Mouse (Mus musculus) ZHBTc4 (cell line): Measurements from ENCODE around the gene Vangl2.

ENCODE experiments used
- DNase-seq: peaks from one replicate; pipeline ENCODE4 v3.0.0-alpha.2; 2011; ENCODE audit warnings: low read depth, low spot score

Gene Vangl2

DNA sequence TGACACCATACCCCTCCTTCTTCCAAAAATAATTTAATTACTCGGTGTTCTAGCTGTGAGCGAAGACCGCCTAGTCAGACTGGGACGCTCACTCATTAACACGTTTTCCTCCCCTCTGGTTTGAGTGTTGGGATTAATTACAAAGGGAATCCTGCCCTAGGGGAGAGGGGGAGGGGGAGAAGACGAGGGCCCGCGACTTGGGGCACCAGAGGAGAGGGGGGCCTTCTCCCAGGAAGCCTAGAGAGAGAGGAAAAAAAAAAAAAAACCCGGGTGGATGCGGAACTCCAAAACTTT lies 488 bp downstream of the Vangl2 start:
- DNase-seq = no peak

DNA sequence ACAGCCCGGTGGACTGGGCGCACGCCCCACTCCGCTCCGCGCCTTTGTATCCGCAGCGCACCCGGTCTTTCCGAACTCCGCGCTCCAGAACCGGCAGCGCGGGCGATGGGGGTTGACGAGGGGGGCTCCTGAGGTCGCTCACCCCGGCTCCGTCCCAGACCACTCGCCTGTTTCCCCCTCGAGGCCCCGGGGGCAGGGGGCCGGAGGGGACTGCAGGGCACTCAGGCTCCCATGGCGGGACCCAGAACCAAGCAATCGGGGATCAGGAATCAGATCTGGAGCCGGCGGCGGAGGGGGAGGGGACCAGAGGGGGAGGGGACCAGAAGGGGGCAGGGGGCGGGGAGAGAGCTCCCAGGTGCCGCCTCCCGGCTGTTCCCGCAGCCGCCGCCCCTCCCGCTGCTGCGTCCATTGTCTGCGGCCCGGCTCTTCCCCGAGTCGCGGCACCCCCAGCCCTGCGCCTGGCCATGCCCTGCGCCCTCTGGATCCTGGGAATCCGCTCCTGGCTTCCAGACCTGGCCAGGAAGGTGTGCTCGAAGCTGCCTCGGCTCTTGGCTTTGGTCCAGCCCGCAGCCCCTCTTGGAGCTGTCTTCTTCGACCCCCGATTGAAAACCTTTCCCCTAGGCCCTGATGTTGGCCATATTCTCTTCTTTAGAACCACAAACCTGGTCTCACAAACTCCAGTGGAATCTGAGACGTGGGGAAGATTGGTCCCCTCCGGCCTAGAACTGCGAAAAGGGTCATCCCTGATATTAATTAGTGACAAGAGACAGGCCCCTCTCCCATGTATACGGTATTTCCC lies 1.0 kb downstream of the Vangl2 start:
- peak; percentile 93 for DNase-seq

DNA sequence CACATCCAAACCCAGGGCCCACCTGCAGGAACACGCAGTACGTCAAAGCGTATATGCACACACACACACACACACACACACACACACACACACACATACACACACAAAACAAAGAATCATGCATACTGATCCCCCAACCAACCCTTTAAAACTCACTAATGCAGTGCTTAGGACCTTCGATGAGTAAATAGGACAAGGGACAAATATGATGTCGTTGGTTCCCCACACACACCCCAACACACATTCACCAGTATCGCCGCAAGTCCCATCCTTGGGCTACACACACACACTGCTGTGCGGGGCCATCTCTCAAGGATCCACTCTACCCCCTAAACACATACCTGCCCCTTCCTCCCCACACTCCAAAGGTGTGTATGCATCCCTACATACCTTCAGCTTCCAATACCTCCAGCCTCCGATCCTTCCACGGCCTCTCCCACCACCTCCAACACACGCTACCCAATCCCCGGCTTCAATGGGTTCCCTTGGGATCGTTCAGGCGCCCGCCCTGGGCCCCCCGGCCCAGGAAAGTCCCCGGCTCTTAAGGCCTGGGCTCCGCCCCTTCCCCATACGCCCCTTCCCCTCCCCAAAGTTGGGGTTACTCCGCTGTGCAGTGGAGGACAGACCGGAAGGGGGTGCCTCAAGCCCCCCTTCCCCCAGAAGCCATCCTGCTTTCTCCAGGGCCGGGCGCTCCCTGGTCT lies 1.9 kb downstream of the Vangl2 start:
- peak; percentile 58 for DNase-seq

DNA sequence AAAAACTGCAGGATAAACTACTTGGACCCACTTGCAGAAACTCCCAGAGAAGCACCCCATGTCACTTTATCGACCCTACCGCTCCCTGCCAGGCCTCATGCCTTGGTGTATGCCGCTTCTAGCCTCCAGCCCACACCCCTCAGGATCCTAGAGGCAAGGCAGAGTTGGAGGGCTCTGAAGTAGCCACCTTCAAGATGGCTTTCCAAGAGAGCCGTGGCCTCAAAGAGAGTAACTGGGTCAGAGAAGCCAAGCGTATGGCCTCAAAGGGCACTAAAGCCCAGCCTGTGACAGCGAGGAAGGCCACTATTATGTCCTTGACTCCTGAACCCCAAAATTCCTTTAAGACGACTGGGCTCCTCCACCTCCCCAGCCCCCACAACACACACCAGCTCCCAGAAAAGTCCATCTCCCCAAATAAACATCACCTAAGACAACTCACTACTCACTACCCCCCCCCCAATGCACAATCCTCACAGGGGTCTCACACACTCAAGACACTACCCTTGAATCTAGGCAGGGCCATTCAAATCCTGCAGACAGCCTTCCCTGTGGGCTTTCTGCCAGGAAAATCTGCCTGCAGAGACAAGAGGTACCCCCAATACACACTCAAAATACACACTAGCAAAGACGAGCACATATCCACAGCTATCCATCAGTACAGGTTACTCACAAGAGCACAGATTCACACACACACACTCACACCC lies 2.9 kb downstream of the Vangl2 start:
- DNase-seq = no peak

DNA sequence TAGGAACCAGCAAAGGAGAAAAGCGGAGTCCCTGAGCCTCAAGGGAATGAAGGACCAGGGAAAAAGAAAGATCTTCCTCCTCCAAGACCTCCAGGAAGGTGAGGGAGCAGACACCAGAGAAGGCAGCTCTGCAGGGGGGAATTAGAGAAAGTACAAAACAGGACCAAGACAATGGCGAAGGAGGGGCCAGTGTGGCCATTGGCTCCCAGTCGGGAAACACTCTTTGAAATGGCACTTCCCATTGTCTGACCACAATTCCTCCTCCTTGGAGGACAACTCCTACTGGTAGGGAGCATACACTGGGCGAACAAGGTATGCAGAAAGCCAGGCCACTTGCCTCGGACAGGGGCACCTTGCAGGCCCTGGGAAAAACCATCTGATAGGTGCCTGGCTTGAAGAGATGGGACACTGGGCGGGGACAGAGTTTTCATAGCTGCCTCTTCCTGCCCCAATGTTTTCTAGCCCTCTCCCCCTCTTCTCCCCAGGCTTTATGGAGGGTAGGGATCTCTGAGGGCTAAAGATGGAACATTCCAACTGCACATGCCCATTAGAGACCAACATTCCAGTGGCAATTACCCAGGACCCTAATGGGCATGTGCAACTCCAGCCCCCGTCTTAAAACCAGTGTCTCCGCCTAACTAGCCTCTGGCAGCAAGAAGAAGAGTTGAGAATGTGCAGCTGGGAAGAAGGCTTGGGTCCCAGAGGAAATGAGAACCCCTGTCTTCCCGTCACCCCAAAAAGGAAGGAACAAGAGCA lies 3.9 kb downstream of the Vangl2 start:
- DNase-seq = peak; percentile 90

DNA sequence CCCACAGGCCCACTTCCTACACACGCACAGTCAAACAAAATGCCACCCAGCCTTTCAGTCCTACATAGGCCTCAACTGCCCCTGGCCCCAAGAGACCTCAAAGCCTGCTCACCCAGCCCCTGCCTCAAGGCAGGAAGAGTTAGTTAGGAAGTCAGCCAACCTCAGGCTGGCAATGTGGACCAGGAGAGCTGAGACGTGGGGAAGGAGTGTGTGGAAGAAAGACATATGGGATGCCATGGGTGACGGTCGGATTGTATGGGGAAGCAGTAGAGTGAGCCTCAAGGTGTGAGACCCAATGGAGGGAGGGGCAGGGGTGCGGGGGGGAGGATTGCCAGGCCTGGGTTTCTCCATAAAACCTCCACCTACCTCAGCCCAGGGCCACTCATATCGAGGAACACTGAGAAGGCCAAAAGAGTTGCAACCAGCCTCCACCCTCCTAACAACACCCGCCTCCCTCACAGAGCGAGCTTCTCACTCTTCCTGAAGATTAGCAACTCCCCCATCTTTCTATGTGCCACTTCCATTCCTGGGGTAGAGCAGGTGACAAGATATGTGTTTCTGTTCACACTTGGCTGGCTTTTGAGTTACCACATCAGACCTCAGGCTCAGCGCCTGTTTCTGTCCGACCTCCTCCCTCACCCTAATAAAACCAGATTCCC lies 8.3 kb downstream of the Vangl2 start:
- DNase-seq = no peak

DNA sequence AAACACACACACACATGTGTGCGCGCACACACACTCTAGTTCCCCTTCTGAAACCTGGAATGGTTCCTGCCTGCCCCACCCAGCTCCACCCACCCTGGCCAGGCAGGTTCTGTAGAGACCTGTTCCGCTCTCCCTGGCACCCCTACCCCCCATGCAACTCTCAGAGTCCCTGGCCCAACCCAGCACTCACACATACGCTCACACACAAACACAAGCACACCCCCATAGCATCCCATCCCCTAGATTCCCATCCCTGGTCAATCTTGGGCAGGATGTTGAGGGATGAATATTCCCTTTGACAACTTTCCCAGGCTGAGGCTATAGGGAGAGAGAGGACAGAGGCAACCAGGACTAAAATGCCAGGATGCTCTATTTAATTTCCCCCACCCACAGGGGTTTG lies 8.9 kb downstream of the Vangl2 start:
- no peak for DNase-seq

DNA sequence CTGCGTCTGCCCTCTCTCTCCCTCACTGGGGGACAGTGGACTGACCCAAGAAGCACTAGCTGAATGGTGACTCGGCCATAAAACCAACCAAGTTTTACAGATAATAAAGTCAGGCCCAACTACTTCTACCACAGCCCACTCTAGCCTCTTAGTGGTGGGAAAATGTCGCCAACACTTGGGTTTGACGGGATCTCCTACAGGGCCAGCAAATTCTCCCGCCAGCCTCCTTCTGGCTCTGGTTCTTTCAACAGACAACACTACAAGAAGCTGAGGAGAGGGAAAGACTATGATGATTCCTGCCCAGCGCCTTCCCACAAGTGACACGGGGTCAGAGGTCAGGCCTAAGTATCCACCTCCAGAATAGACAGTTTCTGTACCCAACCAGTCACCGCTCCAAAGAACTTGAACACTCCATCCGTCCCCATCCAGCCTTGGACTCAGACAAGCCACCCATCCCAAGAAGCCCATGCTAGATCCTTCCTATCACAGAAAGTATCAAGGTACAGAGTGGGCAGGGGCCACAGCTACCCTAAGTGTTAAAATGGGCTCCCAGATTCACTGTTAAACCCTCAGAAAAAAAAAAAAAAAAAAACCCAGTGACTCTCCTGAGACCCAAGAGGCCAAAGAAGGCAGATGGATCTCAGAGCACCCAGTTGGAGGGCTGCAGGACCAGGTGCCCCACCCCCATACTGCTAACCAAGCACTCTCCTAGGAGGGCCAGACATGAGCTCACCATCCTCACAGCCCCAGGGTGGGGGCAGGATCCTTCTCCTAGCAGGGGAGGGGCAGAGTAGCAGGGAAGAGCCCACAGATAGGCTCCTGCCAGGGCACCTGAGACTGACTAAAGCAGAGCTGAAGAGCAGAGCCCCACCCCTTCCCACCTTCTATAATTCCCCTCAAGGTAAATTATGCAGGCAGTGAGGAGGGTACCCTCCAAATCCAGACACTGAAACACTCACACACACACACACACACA lies 9.6 kb downstream of the Vangl2 start:
- DNase-seq = no peak

DNA sequence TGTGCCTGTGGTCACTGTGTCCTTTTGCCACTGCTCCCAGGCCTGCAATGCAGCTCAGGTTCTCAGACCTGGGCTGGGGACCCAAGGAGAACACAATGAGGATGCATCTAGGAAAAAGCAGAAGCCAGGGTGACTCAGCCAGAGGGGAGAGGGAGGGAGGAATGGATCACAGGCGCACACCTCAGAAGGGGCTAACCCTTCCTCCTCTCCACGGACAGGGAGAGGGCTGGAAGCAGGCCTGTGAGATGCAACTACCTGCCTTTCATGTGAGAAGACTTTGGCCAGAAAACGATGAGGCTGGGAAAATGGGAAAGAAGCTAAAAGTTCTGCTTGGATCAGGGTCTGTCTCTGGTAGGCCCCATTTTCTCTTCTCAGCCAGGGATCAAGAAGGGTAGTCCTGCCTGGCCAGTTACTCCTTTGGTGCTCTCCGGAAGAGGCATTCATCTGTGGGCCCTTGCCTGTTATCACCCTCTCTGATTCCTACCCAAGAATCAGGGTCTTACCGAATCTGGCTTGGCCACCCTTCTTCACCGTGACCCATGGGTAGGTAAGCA lies 10.7 kb downstream of the Vangl2 start:
- DNase-seq = no peak

DNA sequence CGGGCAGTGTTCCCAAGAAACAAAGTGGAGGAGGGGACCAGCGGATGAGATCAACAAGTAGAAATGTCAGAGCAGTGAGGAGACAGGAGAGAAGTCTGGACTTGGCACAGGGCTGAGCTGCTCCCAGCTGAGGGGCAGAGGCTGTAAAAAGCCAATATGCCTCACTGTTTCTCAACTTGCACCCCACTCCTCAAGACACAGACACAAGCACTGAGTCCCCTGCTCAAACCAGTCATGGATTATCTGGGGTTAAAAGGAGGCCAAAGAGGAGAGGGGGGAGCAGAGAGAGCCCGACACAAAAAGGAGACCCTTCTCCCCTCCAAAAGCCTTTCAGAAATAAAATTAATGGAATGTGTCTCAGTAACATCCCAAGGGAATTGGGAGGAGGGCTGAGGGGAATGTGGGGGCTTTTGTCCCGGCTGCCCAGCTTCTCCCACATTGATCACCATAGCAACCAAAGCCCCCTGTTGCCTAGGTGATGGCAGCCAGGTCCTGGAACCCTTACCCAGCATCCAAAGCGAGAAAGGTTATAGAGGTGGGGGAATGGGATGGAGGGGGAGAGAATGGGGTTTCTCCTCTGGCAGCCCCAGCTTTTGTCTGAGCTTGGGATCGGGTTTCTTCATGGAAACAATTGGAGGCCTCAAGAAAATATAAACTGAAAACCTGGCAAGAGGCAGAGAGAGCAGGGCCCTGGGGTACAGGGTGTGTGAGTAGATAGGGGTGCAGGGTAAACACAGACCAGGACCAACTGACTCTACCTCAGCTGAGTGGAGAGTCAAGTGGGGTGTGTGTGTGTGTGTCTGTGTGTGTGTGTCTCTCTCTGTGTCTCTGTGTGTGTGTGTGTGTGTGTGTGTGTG lies 11.4 kb downstream of the Vangl2 start:
- no peak for DNase-seq

DNA sequence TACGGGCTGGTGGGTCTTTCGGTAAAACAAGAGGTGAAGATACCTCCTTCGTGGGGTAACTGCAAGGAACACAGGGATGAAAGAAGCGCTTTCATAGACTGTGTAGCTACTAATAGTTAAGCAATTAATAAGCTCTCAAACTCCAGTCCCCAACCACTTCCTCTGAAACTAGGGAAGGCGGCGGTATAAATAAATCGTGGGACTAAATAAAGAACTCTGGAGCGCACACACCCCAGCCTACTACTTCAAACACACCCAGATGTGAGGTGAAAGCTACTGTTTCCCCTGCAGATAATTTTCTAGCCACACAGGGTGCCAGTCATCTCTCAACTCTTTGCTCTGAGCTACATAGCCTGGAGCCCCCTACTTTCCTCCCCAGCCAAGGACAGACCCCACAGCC lies 12.2 kb downstream of the Vangl2 start:
- no peak for DNase-seq

DNA sequence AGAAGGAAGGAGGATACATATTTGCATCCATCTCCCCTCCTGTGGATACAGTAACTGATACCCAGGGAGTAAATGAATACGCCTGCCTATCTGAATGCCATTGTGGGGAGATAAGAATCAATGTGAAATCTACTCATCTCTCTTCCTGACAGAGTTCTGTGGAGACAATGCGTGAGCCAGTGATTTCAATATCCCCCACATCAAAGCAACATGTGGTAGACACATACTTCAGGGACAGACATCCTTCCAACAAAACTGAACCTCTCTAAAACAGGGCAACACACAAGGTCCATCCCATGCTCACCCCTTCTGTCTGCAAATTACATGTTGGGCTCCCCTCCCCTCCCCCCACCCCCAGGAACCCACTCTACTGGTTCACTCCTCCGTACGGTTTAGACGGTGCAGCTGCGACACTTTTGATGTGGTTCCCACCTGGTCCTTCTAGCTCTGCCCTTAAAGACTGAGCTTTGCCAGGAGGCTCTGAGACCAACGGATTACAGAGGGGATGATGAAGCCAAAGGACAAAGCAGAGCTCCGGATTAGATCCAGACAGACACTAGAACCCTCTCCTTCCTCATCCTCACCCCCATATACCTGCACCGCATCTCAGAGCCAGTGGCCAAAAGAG lies 12.8 kb downstream of the Vangl2 start:
- no peak for DNase-seq

DNA sequence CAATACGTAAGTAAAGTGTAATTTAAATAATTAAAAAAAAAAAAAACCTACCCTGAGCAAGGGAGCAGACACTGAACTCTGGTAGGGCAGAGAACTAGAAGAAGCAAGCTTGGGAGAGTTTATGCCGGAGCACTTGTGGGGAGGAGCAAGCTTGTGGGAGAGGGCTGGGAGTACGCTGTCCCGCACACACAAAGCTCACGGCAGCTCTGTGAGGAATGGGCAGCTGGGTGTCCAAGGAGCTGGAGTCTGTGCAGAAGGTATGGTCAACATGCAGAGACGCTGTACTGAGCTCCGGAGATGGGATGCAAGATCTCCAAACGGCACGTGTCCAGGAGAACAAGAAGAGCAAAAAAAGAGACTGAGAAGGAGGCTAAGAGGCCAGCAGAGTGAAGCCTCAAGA lies 13.5 kb downstream of the Vangl2 start:
- DNase-seq = no peak

DNA sequence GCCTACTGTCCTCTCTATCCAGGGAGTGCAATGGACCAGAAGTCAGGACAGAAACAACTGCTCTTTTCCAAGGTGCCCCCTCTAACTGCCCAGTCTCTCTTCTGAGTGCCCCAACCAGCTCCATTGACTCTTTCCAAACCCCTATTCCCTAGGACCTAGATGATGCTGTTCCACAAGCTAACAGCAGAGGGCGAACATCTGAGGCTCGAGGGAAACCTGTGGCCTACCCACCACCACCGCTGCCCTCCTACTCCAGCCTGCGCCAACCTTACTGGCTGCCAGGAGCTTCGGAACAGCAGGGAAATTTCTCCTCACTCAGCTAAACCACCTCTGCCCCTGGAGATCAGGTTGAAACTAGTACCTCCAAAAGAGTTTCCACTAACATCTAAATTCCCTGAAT lies 16.2 kb downstream of the Vangl2 start:
- DNase-seq = peak; percentile 84

DNA sequence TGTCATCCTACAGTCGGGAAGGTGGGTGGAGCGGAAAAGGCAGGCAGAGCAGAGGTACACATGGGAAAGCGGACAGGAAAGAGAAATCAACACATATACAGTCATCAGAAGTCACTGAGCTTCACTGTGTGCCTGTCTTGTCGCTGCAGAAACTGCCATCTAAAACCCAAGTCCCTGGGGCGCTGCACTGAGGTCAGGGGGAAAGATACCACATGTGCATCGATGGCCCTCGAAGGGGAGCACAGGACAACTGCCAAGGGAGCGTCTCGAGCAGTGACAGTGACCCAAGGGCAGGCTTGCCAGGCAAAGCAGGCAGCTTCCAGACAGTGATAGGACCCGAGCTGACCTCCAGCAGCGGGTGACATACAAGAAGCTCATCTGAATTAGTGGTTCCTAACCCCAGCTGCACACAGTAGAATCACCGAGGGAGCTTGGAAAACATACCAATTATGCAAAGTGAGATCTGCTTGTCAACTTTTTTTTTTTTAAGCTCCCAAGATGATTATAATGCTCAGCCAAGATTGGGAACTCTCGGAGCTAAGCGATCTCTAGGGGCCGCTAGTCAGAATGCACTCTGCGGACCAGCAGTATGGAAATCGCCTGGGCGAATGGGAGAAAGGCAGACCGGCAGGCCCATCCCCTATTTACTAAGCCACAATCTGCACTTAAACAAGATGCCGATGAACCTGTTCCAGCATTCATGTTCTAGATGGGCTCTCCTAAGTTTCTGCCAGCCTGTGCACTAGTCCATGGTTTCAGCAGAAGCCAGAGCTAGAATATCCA lies 18.0 kb downstream of the Vangl2 start:
- DNase-seq = peak; percentile 46

DNA sequence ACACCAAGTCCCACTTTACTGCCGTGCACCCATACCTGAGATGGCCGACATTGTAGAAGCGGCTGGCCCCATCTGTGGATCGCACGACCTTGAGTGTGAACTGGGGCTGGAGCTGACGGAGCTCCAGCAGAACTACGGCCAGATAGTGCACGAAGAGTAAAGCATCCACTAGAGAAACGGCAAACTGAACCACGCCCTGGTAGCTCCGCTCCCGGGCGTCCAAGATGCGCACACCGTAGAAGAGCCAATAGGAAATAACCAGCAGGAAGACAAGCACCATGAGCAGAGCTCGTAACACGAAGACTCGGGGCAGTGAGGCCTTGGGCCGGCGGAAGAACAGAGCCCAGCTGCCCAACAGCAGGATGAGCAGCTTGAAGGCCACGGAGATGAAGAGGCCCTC lies 18.8 kb downstream of the Vangl2 start:
- peak; percentile 67 for DNase-seq

DNA sequence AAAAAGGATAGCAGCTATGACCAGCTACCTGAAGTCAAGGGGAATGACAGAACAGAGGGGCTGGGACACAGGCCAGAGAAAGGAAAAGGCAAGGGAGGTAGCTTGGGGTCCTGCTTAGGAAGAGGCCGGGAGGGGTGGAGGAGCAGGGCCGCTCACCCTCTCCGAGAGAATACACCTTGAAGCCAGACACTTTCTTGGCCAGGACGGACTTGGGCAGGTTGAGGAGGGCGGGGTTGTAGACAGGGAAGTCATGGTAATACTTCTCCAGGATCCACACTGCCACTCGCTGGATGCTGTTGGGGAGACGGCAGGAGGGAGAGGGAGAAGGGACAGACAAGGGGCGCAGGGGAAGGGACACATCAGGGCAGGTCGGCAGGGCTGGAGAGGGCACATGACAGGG lies 19.9 kb downstream of the Vangl2 start:
- no peak for DNase-seq

DNA sequence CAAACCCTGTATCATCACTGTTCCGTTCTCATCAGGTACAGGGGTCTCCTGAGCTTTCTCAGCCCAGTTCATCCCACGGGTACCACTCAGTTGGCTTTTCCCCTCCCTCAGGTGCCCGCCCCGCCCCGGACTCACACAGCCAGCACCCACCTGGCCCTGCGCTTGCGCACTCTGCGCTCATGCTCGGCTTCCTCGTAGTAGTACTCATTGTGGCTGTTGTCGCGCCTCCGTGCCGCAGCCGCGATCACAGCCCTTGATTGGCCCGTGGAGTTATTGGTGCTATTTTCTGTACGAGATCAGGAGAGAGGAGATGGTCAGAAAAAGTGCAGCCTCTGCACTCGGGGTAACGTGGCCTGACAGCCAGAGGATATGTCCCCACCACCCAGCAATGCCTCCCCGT lies 20.5 kb downstream of the Vangl2 start:
- no peak for DNase-seq
